Mouse (Mus musculus): ENCODE measurements at regions not wholly inside any gene's neighbourhood (a gene's known extent, or its start where the extent isn't known, plus 50 kb on each side); places are given as distances from the start of the nearest gene placed in this dataset.

- Histone ChIP-seq H3K27ac (ENCODE audit: low read depth) (no peak overlapping the region), H3K9ac (ENCODE audit: low read length) (no peak overlapping the region), H3K9me3 (ENCODE audit: control insufficient read depth, low read length) (peaks cover 2% of the 10 kb centered on the region; the same call in 1 of the 2 replicates), H3K4me3 (ENCODE audit: low read depth, low read length) (no peak overlapping the region), H3K36me3 (ENCODE audit: control insufficient read depth, insufficient read depth, low read length) (no peaks in the 10 kb centered on the region), H3K27me3 (replicated peaks; ENCODE audit: control insufficient read depth, insufficient read depth, low read length) (no peaks in the 10 kb centered on the region), H3K4me2 (ENCODE audit: low read length) (no peak overlapping the region), H3K4me1 (replicated peaks; ENCODE audit: control insufficient read depth, insufficient read depth, low read length) (no peaks in the 10 kb centered on the region)
- DNase-seq (ENCODE audit: low spot score) (no peak), ATAC-seq (replicated peaks; ENCODE audit: low FRiP score, low TSS enrichment, low read depth) (no peak)
- 94% methylated on average over 7 of the region's 7 CpGs for WGBS
Measured at GRCm38 (mm10) chr9:116366713-116367112, 191.6 kb upstream of the Tgfbr2 start.

- Histone ChIP-seq H3K4me2 (ENCODE audit: low read length) (no peak overlapping the region), H3K4me1 (replicated peaks; ENCODE audit: control insufficient read depth, insufficient read depth, low read length) (no peaks in the 10 kb centered on the region), H3K4me3 (ENCODE audit: low read depth, low read length) (no peak overlapping the region), H3K9me3 (ENCODE audit: control insufficient read depth, low read length) (peaks cover 2% of the 10 kb centered on the region; the same call in 1 of the 2 replicates), H3K27me3 (replicated peaks; ENCODE audit: control insufficient read depth, insufficient read depth, low read length) (no peaks in the 10 kb centered on the region), H3K36me3 (ENCODE audit: control insufficient read depth, insufficient read depth, low read length) (no peaks in the 10 kb centered on the region), H3K9ac (ENCODE audit: low read length) (no peak overlapping the region), H3K27ac (ENCODE audit: low read depth) (no peak overlapping the region)
- ATAC-seq (replicated peaks; ENCODE audit: low FRiP score, low TSS enrichment, low read depth): no peak
- no peak for DNase-seq (ENCODE audit: low spot score)
- 68% methylated on average over 9 of the region's 9 CpGs for WGBS
Measured at GRCm38 (mm10) chr9:116366193-116366592, 191.0 kb upstream of the Tgfbr2 start.

GRCm38 (mm10) chr9:116365701-116366100, 190.5 kb upstream of the Tgfbr2 start:
- Histone ChIP-seq H3K36me3 (ENCODE audit: control insufficient read depth, insufficient read depth, low read length) (no peaks in the 10 kb centered on the region), H3K4me2 (ENCODE audit: low read length) (no peak overlapping the region), H3K4me3 (ENCODE audit: low read depth, low read length) (no peak overlapping the region), H3K27me3 (replicated peaks; ENCODE audit: control insufficient read depth, insufficient read depth, low read length) (no peaks in the 10 kb centered on the region), H3K4me1 (replicated peaks; ENCODE audit: control insufficient read depth, insufficient read depth, low read length) (no peaks in the 10 kb centered on the region), H3K27ac (ENCODE audit: low read depth) (no peak overlapping the region), H3K9ac (ENCODE audit: low read length) (no peak overlapping the region), H3K9me3 (ENCODE audit: control insufficient read depth, low read length) (peaks cover 2% of the 10 kb centered on the region; the same call in 1 of the 2 replicates)
- ATAC-seq (replicated peaks; ENCODE audit: low FRiP score, low TSS enrichment, low read depth) (no peak), DNase-seq (ENCODE audit: low spot score) (no peak)
- 80% methylated on average over 3 of the region's 3 CpGs for WGBS

- Histone ChIP-seq H3K4me1 (replicated peaks; ENCODE audit: control insufficient read depth, insufficient read depth, low read length) (no peaks in the 10 kb centered on the region), H3K27ac (ENCODE audit: low read depth) (no peak overlapping the region), H3K36me3 (ENCODE audit: control insufficient read depth, insufficient read depth, low read length) (no peaks in the 10 kb centered on the region), H3K4me3 (ENCODE audit: low read depth, low read length) (no peak overlapping the region), H3K4me2 (ENCODE audit: low read length) (no peak overlapping the region), H3K9me3 (ENCODE audit: control insufficient read depth, low read length) (peaks cover 2% of the 10 kb centered on the region; the same call in 1 of the 2 replicates), H3K27me3 (replicated peaks; ENCODE audit: control insufficient read depth, insufficient read depth, low read length) (no peaks in the 10 kb centered on the region), H3K9ac (ENCODE audit: low read length) (no peak overlapping the region)
- WGBS: 61% methylated on average over 12 of the region's 12 CpGs
- DNase-seq (ENCODE audit: low spot score): no peak
- ATAC-seq (replicated peaks; ENCODE audit: low FRiP score, low TSS enrichment, low read depth): no peak
Measured at GRCm38 (mm10) chr9:116365016-116365685, 190.0 kb upstream of the Tgfbr2 start.

- no peaks in the 10 kb centered on the region for H3K4me1 ChIP-seq (replicated peaks; ENCODE audit: control insufficient read depth, insufficient read depth, low read length)
- H3K27me3 ChIP-seq (replicated peaks; ENCODE audit: control insufficient read depth, insufficient read depth, low read length): no peaks in the 10 kb centered on the region
- H3K36me3 ChIP-seq (ENCODE audit: control insufficient read depth, insufficient read depth, low read length): no peaks in the 10 kb centered on the region
- no peak overlapping the region for H3K4me2 ChIP-seq (ENCODE audit: low read length)
- H3K4me3 ChIP-seq (ENCODE audit: low read depth, low read length): no peak overlapping the region
- H3K27ac ChIP-seq (ENCODE audit: low read depth): no peak overlapping the region
- ATAC-seq (replicated peaks; ENCODE audit: low FRiP score, low TSS enrichment, low read depth) (no peak), DNase-seq (ENCODE audit: low spot score) (no peak)
- H3K9ac ChIP-seq (ENCODE audit: low read length): no peak overlapping the region
- 81% methylated on average over 3 of the region's 3 CpGs for WGBS
- H3K9me3 ChIP-seq (ENCODE audit: control insufficient read depth, low read length): peaks cover 2% of the 10 kb centered on the region; the same call in 1 of the 2 replicates
Measured at GRCm38 (mm10) chr9:116361092-116361491, 185.9 kb upstream of the Tgfbr2 start.

GRCm38 (mm10) chr9:116354056-116354732, 179.0 kb upstream of the Tgfbr2 start:
- Histone ChIP-seq H3K4me3 (ENCODE audit: low read depth, low read length) (no peak overlapping the region), H3K4me2 (ENCODE audit: low read length) (no peak overlapping the region), H3K27ac (ENCODE audit: low read depth) (no peak overlapping the region), H3K9me3 (ENCODE audit: control insufficient read depth, low read length) (no peaks in the 10 kb centered on the region), H3K36me3 (ENCODE audit: control insufficient read depth, insufficient read depth, low read length) (no peaks in the 10 kb centered on the region), H3K27me3 (replicated peaks; ENCODE audit: control insufficient read depth, insufficient read depth, low read length) (no peaks in the 10 kb centered on the region), H3K4me1 (replicated peaks; ENCODE audit: control insufficient read depth, insufficient read depth, low read length) (peaks cover 9% of the 10 kb centered on the region), H3K9ac (ENCODE audit: low read length) (no peak overlapping the region)
- no peak for DNase-seq (ENCODE audit: low spot score)
- WGBS: 59% methylated on average over 7 of the region's 7 CpGs
- no peak for ATAC-seq (replicated peaks; ENCODE audit: low FRiP score, low TSS enrichment, low read depth)

GRCm38 (mm10) chr9:116352801-116353494, 177.8 kb upstream of the Tgfbr2 start:
- no peaks in the 10 kb centered on the region for H3K36me3 ChIP-seq (ENCODE audit: control insufficient read depth, insufficient read depth, low read length)
- no peak for ATAC-seq (replicated peaks; ENCODE audit: low FRiP score, low TSS enrichment, low read depth)
- peaks cover 9% of the 10 kb centered on the region for H3K4me1 ChIP-seq (replicated peaks; ENCODE audit: control insufficient read depth, insufficient read depth, low read length)
- no peaks in the 10 kb centered on the region for H3K27me3 ChIP-seq (replicated peaks; ENCODE audit: control insufficient read depth, insufficient read depth, low read length)
- H3K9me3 ChIP-seq (ENCODE audit: control insufficient read depth, low read length): no peaks in the 10 kb centered on the region
- H3K27ac ChIP-seq (ENCODE audit: low read depth): no peak overlapping the region
- H3K9ac ChIP-seq (ENCODE audit: low read length): no peak overlapping the region
- H3K4me3 ChIP-seq (ENCODE audit: low read depth, low read length): no peak overlapping the region
- H3K4me2 ChIP-seq (ENCODE audit: low read length): no peak overlapping the region
- WGBS: 74% methylated on average over 4 of the region's 4 CpGs
- DNase-seq (ENCODE audit: low spot score): no peak

- Histone ChIP-seq H3K27me3 (replicated peaks; ENCODE audit: control insufficient read depth, insufficient read depth, low read length) (no peaks in the 10 kb centered on the region), H3K36me3 (ENCODE audit: control insufficient read depth, insufficient read depth, low read length) (no peaks in the 10 kb centered on the region), H3K9me3 (ENCODE audit: control insufficient read depth, low read length) (no peaks in the 10 kb centered on the region), H3K4me2 (ENCODE audit: low read length) (no peak overlapping the region), H3K4me3 (ENCODE audit: low read depth, low read length) (no peak overlapping the region), H3K9ac (ENCODE audit: low read length) (no peak overlapping the region), H3K27ac (ENCODE audit: low read depth) (peak overlapping the region; percentile 51), H3K4me1 (replicated peaks; ENCODE audit: control insufficient read depth, insufficient read depth, low read length) (peaks cover 9% of the 10 kb centered on the region)
- DNase-seq (ENCODE audit: low spot score) (no peak), ATAC-seq (replicated peaks; ENCODE audit: low FRiP score, low TSS enrichment, low read depth) (no peak)
- WGBS: 45% methylated on average over 10 of the region's 10 CpGs
Measured at GRCm38 (mm10) chr9:116350804-116351547, 175.8 kb upstream of the Tgfbr2 start.
